Mouse (Mus musculus) liver, embryonic 14.5 days (tissue): ENCODE data around the gene Pebp1. TPM values are rescaled to one million over a fixed set of nuclear protein-coding genes. Genes with fewer than 3 reads are reported as not detected.

Experiments used
- ATAC-seq: fragments of 200-750 bp; cut with Nextera tagmentation; 2 replicates; pipeline ENCODE4 v1.8.0; 2017; ENCODE audit warnings: moderate number of reproducible peaks, mild to moderate bottlenecking, moderate library complexity; ENCODE audit not compliant: insufficient read depth
- DNase-seq, 3 experiments: peaks; one replicate each; pipeline ENCODE4 v3.0.0-alpha.2; 2012 to 2013; ENCODE audit warnings: low read depth in 3 of 3, low spot score in 3 of 3
- H3K27ac ChIP-seq: fragments of 300-500 bp; sonication (generic); 2 replicates; pipeline ENCODE4 v1.5.1; 2014; ENCODE audit warnings: moderate library complexity, mild to moderate bottlenecking, control low read depth, inconsistent platforms
- H3K27me3 ChIP-seq: fragments of 300-500 bp; sonication (generic); 2 replicates; pipeline ENCODE4 v1.6.1; 2014; ENCODE audit warnings: mild to moderate bottlenecking, low read length, moderate library complexity; ENCODE audit not compliant: control insufficient read depth, insufficient read depth
- H3K36me3 ChIP-seq: fragments of 300-500 bp; sonication (generic); replicated peaks from 2 replicates; pipeline ENCODE4 v1.6.1; 2014; ENCODE audit warnings: low read depth; ENCODE audit not compliant: control insufficient read depth, insufficient read depth
- H3K4me1 ChIP-seq, 2 experiments: fragments of 200-500 bp in 1 of 2; fragments of 300-500 bp in 1 of 2; sonication (generic) in 1 of 2; replicated peaks; 2 replicates each; pipeline ENCODE4 v1.6.1; 2012 to 2014; ENCODE audit warnings: antibody characterized with exemption in 1 of 2, inconsistent platforms in 1 of 2, low read length in 1 of 2; ENCODE audit not compliant: control insufficient read depth in 2 of 2, insufficient read depth in 2 of 2
- H3K4me2 ChIP-seq: fragments of 300-500 bp; sonication (generic); 2 replicates; pipeline ENCODE4 v1.6.1; 2014; ENCODE audit warnings: low read depth, mild to moderate bottlenecking, control low read depth, moderate library complexity
- H3K4me3 ChIP-seq, 2 experiments: fragments of 200-500 bp in 1 of 2; fragments of 300-500 bp in 1 of 2; sonication (generic) in 1 of 2; 2 replicates each; pipeline ENCODE4 v1.5.1; 2012 to 2014; ENCODE audit warnings: low read depth in 2 of 2, low read length in 2 of 2, mild to moderate bottlenecking in 2 of 2, control low read depth in 1 of 2, inconsistent platforms in 1 of 2, moderate library complexity in 1 of 2; ENCODE audit not compliant: insufficient read depth in 1 of 2
- H3K9ac ChIP-seq: fragments of 300-500 bp; sonication (generic); replicated peaks from 2 replicates; pipeline ENCODE4 v1.6.1; 2014; ENCODE audit warnings: mild to moderate bottlenecking, control low read depth, moderate library complexity
- H3K9me3 ChIP-seq: fragments of 300-500 bp; sonication (generic); 2 replicates; pipeline ENCODE4 v1.6.1; 2016; ENCODE audit warnings: low read length, mixed read lengths; ENCODE audit not compliant: control insufficient read depth
- CTCF ChIP-seq: IDR thresholded peaks from 2 replicates; pipeline ENCODE4 v1.5.1; 2016; ENCODE audit warnings: antibody characterized with exemption, low read depth, control low read depth
- EP300 ChIP-seq: IDR thresholded peaks from 2 replicates; pipeline ENCODE4 v1.6.1; 2016; ENCODE audit warnings: antibody characterized with exemption, low read depth
- WGBS: fragments of 180-500 bp; shearing (Covaris S2); extraction: QIAGEN DNeasy Blood & Tissue Kit; methylation state at CpG from one replicate; pipeline ENCODE4 v1.1.7; 2014; ENCODE audit not compliant: insufficient replicate concordance; 5-methylcytosine and 5-hydroxymethylcytosine counted together
- polyA plus RNA-seq, 2 experiments: library from polyadenylated mRNA; depleted of rRNA in 1 of 2; stranded (reverse) in 1 of 2; unstranded in 1 of 2; fragments of >200 nt; fragmentation: Nextera tagmentation in 1 of 2; extraction: Ambion mirVana in 1 of 2; gene quantifications; 2 replicates each; pipeline versions ENCODE4 v1.2.1 to v1.2.3; 2012 to 2014

The Pebp1 gene
- polyA plus RNA-seq, 2 experiments: 165 to 194 TPM

- no peaks in the 10 kb centered on the region for H3K27me3 ChIP-seq
- H3K36me3 ChIP-seq: peaks cover 31% of the 10 kb centered on the region
- ATAC-seq (no peak), DNase-seq (no peak)
- no peak overlapping the region for H3K4me2 ChIP-seq
- H3K4me1 ChIP-seq: no peaks in the 10 kb centered on the region
- no peaks in the 10 kb centered on the region for H3K9me3 ChIP-seq
- TF ChIP-seq CTCF (no peak), EP300 (no peak)
- no peak overlapping the region for H3K4me3 ChIP-seq
- no peak overlapping the region for H3K27ac ChIP-seq
- H3K9ac ChIP-seq: no peak overlapping the region
- 79% methylated on average over 14 of the region's 14 CpGs for WGBS
Measured at GRCm38 (mm10) chr5:117267913-117268312, 19.5 kb downstream of the Pebp1 start.

DNA sequence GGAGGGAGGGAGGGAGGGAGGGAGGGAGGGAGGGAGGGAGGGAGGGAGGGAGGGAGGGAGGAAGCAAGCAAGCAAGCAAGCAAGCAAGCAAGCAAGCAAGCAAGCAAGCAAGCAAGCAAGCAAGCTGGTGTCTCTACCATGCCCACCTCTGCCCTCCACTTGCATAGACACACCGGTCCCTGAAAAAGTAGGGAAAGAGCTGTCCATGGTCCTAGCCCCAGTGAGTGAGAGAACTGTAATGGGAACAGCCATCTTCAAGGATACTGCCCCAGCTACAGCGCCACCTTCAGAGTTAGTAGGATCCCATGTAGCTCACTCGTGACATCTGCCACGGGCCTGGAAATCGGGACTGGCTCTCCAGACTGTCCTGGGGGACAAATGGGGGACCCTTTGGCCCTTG lies 22.7 kb downstream of the Pebp1 start:
- Histone ChIP-seq H3K4me1 (no peaks in the 10 kb centered on the region), H3K4me3 (no peak overlapping the region), H3K27ac (no peak overlapping the region), H3K4me2 (no peak overlapping the region), H3K27me3 (no peaks in the 10 kb centered on the region), H3K9me3 (no peaks in the 10 kb centered on the region), H3K9ac (no peak overlapping the region), H3K36me3 (peaks cover 28% of the 10 kb centered on the region)
- no peak for TF ChIP-seq EP300
- no peak for TF ChIP-seq CTCF
- no peak for DNase-seq
- no peak for ATAC-seq
- 80% methylated on average over 5 of the region's 5 CpGs for WGBS

DNA sequence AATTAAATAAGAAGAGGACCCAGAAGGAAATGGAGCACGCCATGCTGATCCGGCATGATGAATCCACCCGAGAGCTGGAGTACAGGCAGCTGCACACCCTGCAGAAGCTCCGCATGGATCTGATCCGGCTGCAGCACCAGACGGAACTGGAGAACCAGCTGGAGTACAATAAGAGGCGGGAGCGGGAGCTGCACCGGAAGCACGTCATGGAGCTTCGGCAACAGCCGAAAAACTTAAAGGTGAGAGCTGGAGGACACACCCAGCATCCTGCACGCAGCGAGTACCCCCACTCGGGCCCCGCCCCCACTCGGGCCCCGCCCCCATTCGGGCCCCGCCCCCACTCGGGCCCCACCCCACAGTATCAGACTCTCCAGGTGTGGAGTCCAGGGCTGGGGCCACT lies 23.9 kb downstream of the Pebp1 start:
- Histone ChIP-seq H3K4me3 (no peak overlapping the region), H3K9me3 (no peaks in the 10 kb centered on the region), H3K4me2 (no peak overlapping the region), H3K4me1 (no peaks in the 10 kb centered on the region), H3K36me3 (peaks cover 37% of the 10 kb centered on the region), H3K27ac (no peak overlapping the region), H3K9ac (no peak overlapping the region), H3K27me3 (no peaks in the 10 kb centered on the region)
- no peak for DNase-seq
- WGBS: 84% methylated on average over 17 of the region's 21 CpGs
- TF ChIP-seq EP300: no peak
- no peak for TF ChIP-seq CTCF
- ATAC-seq: no peak

- TF ChIP-seq CTCF: no peak
- no peak for TF ChIP-seq EP300
- Histone ChIP-seq H3K4me1 (no peaks in the 10 kb centered on the region), H3K9ac (no peak overlapping the region), H3K4me2 (no peak overlapping the region), H3K4me3 (no peak overlapping the region), H3K27ac (no peak overlapping the region), H3K9me3 (no peaks in the 10 kb centered on the region), H3K36me3 (peaks cover 60% of the 10 kb centered on the region), H3K27me3 (no peaks in the 10 kb centered on the region)
- no peak for ATAC-seq
- WGBS: 88% methylated on average over 15 of the region's 15 CpGs
- DNase-seq: no peak
Measured at GRCm38 (mm10) chr5:117258276-117258675, 29.1 kb downstream of the Pebp1 start.

DNA sequence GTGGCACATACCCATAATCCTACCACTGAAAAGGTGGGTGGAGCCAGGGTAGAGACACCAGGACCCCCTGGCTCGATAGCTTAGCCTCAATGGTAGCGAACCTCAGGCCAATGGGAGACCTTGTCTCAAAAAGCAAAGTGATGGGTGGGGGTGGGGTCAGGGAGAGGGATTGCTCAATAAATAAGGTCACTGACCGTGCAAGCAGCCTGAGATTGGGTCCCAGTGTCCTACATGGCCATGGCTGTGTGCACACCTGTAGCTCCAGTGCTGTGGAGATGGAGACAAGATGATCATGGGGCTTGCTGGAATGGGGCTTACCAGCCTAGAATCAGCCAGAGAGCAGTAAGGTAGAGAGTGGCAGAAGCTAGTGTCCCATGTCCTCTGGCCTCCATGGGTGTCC lies 35.7 kb downstream of the Pebp1 start:
- Histone ChIP-seq H3K27ac (no peak overlapping the region), H3K27me3 (no peaks in the 10 kb centered on the region), H3K9me3 (no peaks in the 10 kb centered on the region), H3K36me3 (peaks cover 51% of the 10 kb centered on the region), H3K4me1 (no peaks in the 10 kb centered on the region), H3K4me2 (no peak overlapping the region), H3K4me3 (no peak overlapping the region), H3K9ac (no peak overlapping the region)
- DNase-seq: no peak
- ATAC-seq: no peak
- WGBS: 78% methylated on average over 3 of the region's 3 CpGs
- TF ChIP-seq EP300: no peak
- no peak for TF ChIP-seq CTCF
